Mouse (Mus musculus) ES-E14 (cell line): ENCODE data around the gene Itpk1.

Source experiments
- CHD2 ChIP-seq: IDR thresholded peaks from 2 replicates; pipeline ENCODE4 v1.6.1; 2014; ENCODE audit warnings: mild to moderate bottlenecking, low read depth, low read length, inconsistent platforms
- HCFC1 ChIP-seq: IDR thresholded peaks from 2 replicates; pipeline ENCODE4 v1.6.1; 2012; ENCODE audit warnings: low read length, inconsistent platforms, borderline replicate concordance; ENCODE audit not compliant: insufficient read depth
- MAFK ChIP-seq: IDR thresholded peaks from 2 replicates; pipeline ENCODE4 v1.6.1; 2014; ENCODE audit warnings: mild to moderate bottlenecking, low read depth, low read length, inconsistent platforms; ENCODE audit not compliant: insufficient read depth
- ZC3H11A ChIP-seq: IDR thresholded peaks from 2 replicates; pipeline ENCODE4 v1.6.1; 2012; ENCODE audit warnings: low read depth, mild to moderate bottlenecking, inconsistent platforms, low read length, borderline replicate concordance
- ZNF384 ChIP-seq: IDR thresholded peaks from 2 replicates; pipeline ENCODE4 v1.6.1; 2012; ENCODE audit warnings: low read depth, low read length, inconsistent platforms

DNA sequence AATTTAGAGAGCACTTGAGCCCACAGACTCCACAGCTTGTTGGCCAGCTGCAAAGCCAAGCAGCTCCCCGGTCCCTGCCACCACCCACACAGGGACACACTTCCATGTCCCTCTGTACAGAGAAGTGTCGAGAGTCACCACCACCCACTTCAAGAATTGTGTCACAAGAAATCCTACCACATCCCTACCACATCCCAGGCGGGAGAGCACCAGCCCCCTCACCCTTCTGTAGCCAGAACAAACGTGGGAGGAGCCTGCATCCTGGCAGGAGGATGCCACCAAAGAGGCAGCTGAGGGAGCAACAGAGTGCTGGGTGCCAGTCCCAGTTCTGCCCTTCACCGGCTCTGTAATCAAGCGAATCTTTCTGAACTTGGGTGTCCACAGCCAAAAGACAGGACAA is 51.7 kb downstream of the Itpk1 start:
- TF ChIP-seq ZNF384 (no peak), ZC3H11A (no peak), HCFC1 (no peak), CHD2 (no peak), MAFK (no peak)
